Mouse (Mus musculus) limb, embryonic 14.5 days (tissue): ENCODE data around the gene Insc. TPM values are rescaled to one million over a fixed set of nuclear protein-coding genes. Genes with fewer than 3 reads are reported as not detected.

Source experiments
- ATAC-seq: fragments of 200-750 bp; cut with Nextera tagmentation; 2 replicates; pipeline ENCODE4 v1.8.0; 2017; ENCODE audit warnings: low read depth, moderate number of reproducible peaks, moderate TSS enrichment; ENCODE audit not compliant: low FRiP score
- DNase-seq: peaks from one replicate; pipeline ENCODE4 v3.0.0-alpha.2; 2015; ENCODE audit warnings: low spot score
- H3K27ac ChIP-seq: fragments of 300-500 bp; sonication (generic); replicated peaks from 2 replicates; pipeline ENCODE4 v1.5.1; 2014; ENCODE audit warnings: low read depth, mild to moderate bottlenecking, low read length, moderate library complexity, mixed read lengths
- H3K27me3 ChIP-seq: fragments of 300-500 bp; sonication (generic); 2 replicates; pipeline ENCODE4 v1.6.1; 2014; ENCODE audit warnings: low read length, mixed read lengths; ENCODE audit not compliant: control insufficient read depth, insufficient read depth
- H3K36me3 ChIP-seq: fragments of 300-500 bp; sonication (generic); 2 replicates; pipeline ENCODE4 v1.6.1; 2014; ENCODE audit warnings: mild to moderate bottlenecking, low read length, moderate library complexity, mixed read lengths; ENCODE audit not compliant: control insufficient read depth, insufficient read depth
- H3K4me1 ChIP-seq: fragments of 300-500 bp; sonication (generic); 2 replicates; pipeline ENCODE4 v1.6.1; 2014; ENCODE audit warnings: antibody characterized with exemption, low read length, mixed read lengths; ENCODE audit not compliant: control insufficient read depth, insufficient read depth
- H3K4me2 ChIP-seq: fragments of 300-500 bp; sonication (generic); replicated peaks from 2 replicates; pipeline ENCODE4 v1.6.1; 2014; ENCODE audit warnings: low read depth, mild to moderate bottlenecking, low read length, moderate library complexity; ENCODE audit not compliant: severe bottlenecking
- H3K4me3 ChIP-seq: fragments of 300-500 bp; sonication (generic); replicated peaks from 2 replicates; pipeline ENCODE4 v1.5.1; 2014; ENCODE audit warnings: low read length
- H3K9ac ChIP-seq: fragments of 300-500 bp; sonication (generic); 2 replicates; pipeline ENCODE4 v1.6.1; 2014; ENCODE audit warnings: mild to moderate bottlenecking, low read depth, low read length, moderate library complexity; ENCODE audit not compliant: severe bottlenecking
- H3K9me3 ChIP-seq: fragments of 300-500 bp; sonication (generic); 2 replicates; pipeline ENCODE4 v1.6.1; 2016; ENCODE audit warnings: low read length; ENCODE audit not compliant: control insufficient read depth
- POLR2A ChIP-seq: fragments of 200-500 bp; IDR thresholded peaks from 2 replicates; pipeline ENCODE4 v1.8.0; 2012; ENCODE audit warnings: inconsistent platforms, mild to moderate bottlenecking, moderate library complexity, borderline replicate concordance; ENCODE audit not compliant: insufficient read depth, insufficient read length; ENCODE audit errors: extremely low read depth
- WGBS: fragments of 180-500 bp; shearing (Covaris S2); extraction: QIAGEN DNeasy Blood & Tissue Kit; methylation state at CpG from one replicate; pipeline ENCODE4 v1.1.7; 2014; 5-methylcytosine and 5-hydroxymethylcytosine counted together
- polyA plus RNA-seq, 2 experiments: library from polyadenylated mRNA; depleted of rRNA in 1 of 2; stranded (reverse) in 1 of 2; unstranded in 1 of 2; fragments of >200 nt; fragmentation: Nextera tagmentation in 1 of 2; extraction: Ambion mirVana in 1 of 2; gene quantifications; 2 replicates each; pipeline versions ENCODE4 v1.2.1 to v1.2.3; 2012 to 2014

Insc gene
- polyA plus RNA-seq, 2 experiments = 4.8 to 6.3 TPM

DNA sequence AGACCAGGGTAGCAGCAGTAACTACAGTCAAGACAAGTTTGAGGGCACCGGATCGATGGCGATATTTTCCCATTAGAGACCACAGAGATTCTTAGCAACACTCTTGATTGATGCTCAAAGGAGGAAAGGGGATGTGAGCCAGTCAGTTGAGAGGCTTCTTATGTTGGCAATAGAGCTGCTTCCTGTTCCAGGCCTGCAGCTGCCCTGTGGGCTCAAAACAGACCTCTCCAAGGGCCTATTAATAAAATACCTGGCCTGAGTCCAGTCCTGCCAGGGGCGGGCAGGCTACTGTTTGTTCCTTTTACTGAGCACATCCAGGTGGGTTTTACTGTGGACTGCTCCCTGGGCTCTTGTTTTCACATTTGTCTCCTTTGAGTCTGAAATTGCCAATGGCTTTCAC lies 83.9 kb downstream of the Insc start:
- Histone ChIP-seq H3K9ac (no peak overlapping the region), H3K27me3 (peaks cover 17% of the 10 kb centered on the region; the same call in 1 of the 2 replicates), H3K27ac (no peak overlapping the region), H3K36me3 (no peaks in the 10 kb centered on the region), H3K4me2 (no peak overlapping the region), H3K4me1 (0 out of 2 replicates have a peak, but pooled peaks cover 3% of the 10 kb centered on the region), H3K9me3 (no peaks in the 10 kb centered on the region), H3K4me3 (no peak overlapping the region)
- no peak for ATAC-seq
- WGBS = 41% methylated on average over 4 of the region's 4 CpGs
- peak; percentile 28 for DNase-seq
- TF ChIP-seq POLR2A = no peak

DNA sequence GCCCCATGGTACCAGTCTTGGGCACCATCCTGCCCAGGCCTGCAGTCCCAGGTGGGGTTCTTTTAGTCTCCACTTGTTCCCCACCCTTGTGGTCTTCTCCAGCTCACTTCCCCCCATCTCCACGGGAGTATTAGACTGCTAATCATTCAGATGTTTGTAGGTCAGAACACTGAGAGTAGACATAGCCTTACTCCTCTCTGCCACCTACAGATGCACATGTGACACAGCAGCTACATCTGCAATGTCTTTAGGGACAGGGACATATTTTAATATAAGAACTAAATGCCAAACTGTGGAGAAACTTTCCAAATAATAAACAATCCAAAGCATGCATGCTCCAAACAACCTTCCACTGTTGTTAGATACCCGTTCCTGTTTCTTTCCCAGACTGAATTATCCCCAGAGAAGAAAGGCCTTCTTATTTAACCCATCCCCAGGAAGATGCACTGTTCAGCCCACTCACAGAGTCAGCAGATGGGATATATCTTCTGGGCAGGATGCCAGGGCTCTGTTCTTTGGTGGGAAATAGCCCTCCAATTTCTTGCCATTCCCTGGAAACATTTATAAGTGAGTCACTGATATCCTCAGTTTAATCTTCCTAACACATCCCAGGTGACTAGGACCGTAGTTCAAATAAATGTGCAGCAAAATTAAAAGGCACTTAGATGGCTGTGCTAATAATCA lies 88.9 kb downstream of the Insc start:
- 0 out of 2 replicates have a peak, but pooled peaks cover 3% of the 10 kb centered on the region for H3K4me1 ChIP-seq
- H3K27me3 ChIP-seq = peaks cover 17% of the 10 kb centered on the region; the same call in 1 of the 2 replicates
- H3K4me3 ChIP-seq = no peak overlapping the region
- no peaks in the 10 kb centered on the region for H3K36me3 ChIP-seq
- H3K27ac ChIP-seq = no peak overlapping the region
- TF ChIP-seq POLR2A = no peak
- ATAC-seq (no peak), DNase-seq (peak; percentile 46)
- H3K4me2 ChIP-seq = no peak overlapping the region
- no peak overlapping the region for H3K9ac ChIP-seq
- WGBS = 40% methylated on average over 3 of the region's 3 CpGs
- no peaks in the 10 kb centered on the region for H3K9me3 ChIP-seq

DNA sequence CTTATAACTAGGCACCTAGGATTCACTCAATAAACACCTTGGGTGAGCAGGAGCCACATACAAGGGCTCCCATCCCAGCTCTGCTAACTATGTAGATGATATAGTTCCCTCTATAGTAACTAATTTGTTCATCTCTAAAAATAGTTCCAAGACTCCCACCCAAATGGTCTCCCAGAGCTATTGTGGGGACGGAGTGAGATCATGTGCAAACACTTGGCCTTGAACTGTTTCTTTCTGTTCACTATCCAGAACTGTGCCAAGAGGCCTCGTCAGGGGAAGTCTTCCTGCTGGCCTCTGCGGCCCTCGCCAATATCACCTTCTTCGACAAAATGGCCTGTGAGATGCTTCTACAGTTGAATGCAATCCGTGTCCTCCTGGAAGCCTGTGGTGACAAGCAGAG lies 91.0 kb downstream of the Insc start:
- no peak overlapping the region for H3K4me3 ChIP-seq
- DNase-seq (no peak), ATAC-seq (no peak)
- WGBS = 90% methylated on average over 6 of the region's 6 CpGs
- no peak for TF ChIP-seq POLR2A
- no peak overlapping the region for H3K27ac ChIP-seq
- H3K36me3 ChIP-seq = no peaks in the 10 kb centered on the region
- H3K9ac ChIP-seq = no peak overlapping the region
- no peaks in the 10 kb centered on the region for H3K9me3 ChIP-seq
- H3K4me1 ChIP-seq = no peaks in the 10 kb centered on the region
- H3K4me2 ChIP-seq = no peak overlapping the region
- peaks cover 17% of the 10 kb centered on the region; the same call in 1 of the 2 replicates for H3K27me3 ChIP-seq

DNA sequence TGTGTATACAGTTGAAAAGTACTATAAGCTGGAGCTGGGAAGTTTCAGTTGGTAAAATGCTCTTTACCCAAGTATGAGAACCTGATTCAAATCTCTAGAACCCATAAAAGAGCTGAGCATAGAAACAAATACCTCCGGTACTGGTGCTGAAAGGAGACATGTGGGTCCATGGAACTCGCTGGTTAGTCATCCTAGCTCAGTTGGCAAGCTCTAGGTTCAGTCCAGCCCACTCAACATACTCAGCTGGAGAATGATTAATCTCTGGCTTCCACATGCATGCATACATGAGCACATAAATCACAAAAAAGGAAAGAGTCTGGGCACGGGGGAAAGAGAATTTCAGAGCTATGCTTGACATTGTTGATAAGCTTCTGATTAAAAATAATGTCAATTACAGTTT lies 93.8 kb downstream of the Insc start:
- Histone ChIP-seq H3K27me3 (0 out of 2 replicates have a peak, but pooled peaks cover 5% of the 10 kb centered on the region), H3K27ac (no peak overlapping the region), H3K9ac (no peak overlapping the region), H3K4me2 (no peak overlapping the region), H3K4me3 (no peak overlapping the region), H3K4me1 (no peaks in the 10 kb centered on the region; the same call in 1 of the 2 replicates), H3K9me3 (no peaks in the 10 kb centered on the region), H3K36me3 (no peaks in the 10 kb centered on the region)
- no peak for DNase-seq
- TF ChIP-seq POLR2A = no peak
- ATAC-seq = no peak
- WGBS = 83% methylated on average over 3 of the region's 3 CpGs

DNA sequence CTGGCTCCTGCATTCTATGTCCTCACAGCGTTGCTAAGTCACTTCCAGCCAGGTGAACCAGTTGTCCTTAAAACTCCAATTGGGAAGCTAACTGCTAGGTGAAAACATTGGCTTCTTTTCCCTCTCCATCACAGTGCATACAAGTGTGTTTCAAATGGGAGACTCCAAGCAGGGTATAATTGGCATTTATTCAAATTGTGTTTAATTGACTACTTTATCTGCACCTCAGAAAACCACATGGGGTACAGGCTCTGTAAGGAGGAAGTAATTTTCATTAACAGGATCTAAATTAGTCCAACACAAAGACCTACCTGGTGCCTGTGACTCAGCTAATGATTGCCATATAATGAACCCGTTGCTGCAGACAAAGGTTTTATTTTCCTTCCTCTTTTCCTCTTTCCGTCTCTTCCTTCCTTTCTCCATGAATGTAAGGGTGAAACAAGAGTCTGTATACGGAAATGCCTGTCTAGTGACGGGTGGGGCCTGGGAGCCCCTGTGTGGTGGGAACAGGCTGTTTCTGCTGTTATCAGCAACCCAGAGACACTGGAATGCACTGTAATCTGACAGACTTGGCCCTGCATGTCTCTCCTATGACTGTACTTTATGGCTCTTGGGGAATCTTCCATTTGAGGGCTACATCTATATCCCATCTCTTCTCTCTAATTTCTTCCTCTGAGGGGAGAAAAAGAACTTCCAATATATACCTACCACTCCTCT lies 96.7 kb downstream of the Insc start:
- Histone ChIP-seq H3K4me1 (peaks cover 2% of the 10 kb centered on the region; the same call in 1 of the 2 replicates), H3K36me3 (no peaks in the 10 kb centered on the region), H3K9me3 (no peaks in the 10 kb centered on the region), H3K4me2 (no peak overlapping the region), H3K27ac (no peak overlapping the region), H3K27me3 (0 out of 2 replicates have a peak, but pooled peaks cover 5% of the 10 kb centered on the region), H3K4me3 (no peak overlapping the region), H3K9ac (no peak overlapping the region)
- TF ChIP-seq POLR2A = no peak
- 42% methylated on average over 5 of the region's 5 CpGs for WGBS
- DNase-seq = no peak
- no peak for ATAC-seq
